Mouse (Mus musculus) kidney, adult 2 months (tissue): ENCODE measurements around the gene Psmd4.

ENCODE experiments used
- CTCF ChIP-seq: fragments of 200-500 bp; conservative IDR thresholded peaks from 2 replicates; pipeline ENCODE4 v1.5.1; 2011; ENCODE audit warnings: low read depth, mild to moderate bottlenecking, control low read depth, low read length, moderate library complexity, mixed read lengths; ENCODE audit not compliant: insufficient read depth, insufficient read length
- POLR2A ChIP-seq: fragments of 200-500 bp; IDR thresholded peaks from one replicate; pipeline ENCODE4 v1.6.1; 2011; ENCODE audit warnings: low read depth, low read length, control low read depth

GRCm38 (mm10) chr3:95018741-95019140 is 23.7 kb downstream of the Psmd4 start:
- TF ChIP-seq CTCF (no peak), POLR2A (no peak)
